Mouse (Mus musculus) megakaryocyte, embryonic 14.5 days (primary cell): ENCODE measurements around the gene Nrg4.

Source experiments
- FLI1 ChIP-seq: IDR thresholded peaks from 2 replicates; pipeline ENCODE4 v1.6.1; 2012; ENCODE audit warnings: low read length, inconsistent platforms, mixed read lengths
- GATA1 ChIP-seq: IDR thresholded peaks from 3 replicates; pipeline ENCODE4 v1.6.1; 2012; ENCODE audit warnings: mixed read lengths, low read length, inconsistent platforms, borderline replicate concordance

GRCm38 (mm10) chr9:55324085-55324484 lies 2.6 kb downstream of the Nrg4 start:
- TF ChIP-seq GATA1 (no peak), FLI1 (no peak)
